Comparison of ENCODE assay signal across 8 mouse cellular contexts in the genomic region with DNA sequence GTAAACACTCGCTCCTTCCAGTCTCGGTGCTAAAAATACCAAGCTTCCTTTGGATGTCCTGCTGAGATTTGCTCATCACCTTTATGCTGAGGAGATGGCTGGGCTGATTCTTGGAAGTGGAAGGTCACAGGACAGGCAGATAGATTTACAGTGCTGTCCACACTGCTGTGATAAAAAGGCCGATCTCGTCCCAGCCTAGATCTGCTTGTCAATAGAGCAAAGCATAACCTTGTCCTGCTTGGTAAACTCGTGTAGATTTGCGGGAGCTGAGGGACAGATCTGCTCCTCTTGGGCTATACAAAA. TPM values are rescaled to one million over a fixed set of nuclear protein-coding genes. Genes with fewer than 3 reads are reported as not detected.
A peak's percentile ranks its signal among the peaks of the same experiment; 100 is the strongest.
DNase-seq lines count a peak whose midpoint lies in the region; ATAC-seq and TF ChIP-seq lines count a peak whose summit lies in the region.

No protein-coding gene starts in this region.

- TF ChIP-seq POLR2A in MEL (IDR thresholded peaks at IDR 0.05; ENCODE audit: control insufficient read depth in 1 of 2, insufficient read depth in 1 of 2, low read depth in 1 of 2, low read length in 2 of 2, poor library complexity in 1 of 2), result no peak

- ATAC-seq in midbrain, embryonic 12.5 days (ENCODE audit: low FRiP score, low read depth), result peak; percentile 3

- no peak for TF ChIP-seq EP300 in MEL (IDR thresholded peaks at IDR 0.05; ENCODE audit: low read depth in 1 of 2, low read length in 2 of 2)

- 4% methylated on average over 6 of the region's 6 CpGs for WGBS in hindbrain, embryonic 10.5 days
- 4% methylated on average over 6 of the region's 6 CpGs for WGBS in midbrain, embryonic 12.5 days

- H3K4me1 ChIP-seq in MEL (ENCODE audit: control insufficient read depth in 1 of 2, insufficient read depth in 2 of 2, low read length in 2 of 2), result peaks cover 7 to 31% of the 10 kb centered on the region in 2 experiments
- peaks cover 45% of the 10 kb centered on the region for H3K4me1 ChIP-seq in hindbrain, embryonic 10.5 days (replicated peaks)
- H3K4me1 ChIP-seq in midbrain, embryonic 12.5 days, result peaks cover 35% of the 10 kb centered on the region

- H3K4me2 ChIP-seq in midbrain, embryonic 12.5 days (replicated peaks), result peak overlapping the region; percentile 86

- DNase-seq in kidney, adult 18-20 months, result peak; percentile 32
- no peak for DNase-seq in kidney, adult 8-10 months
- no peak for DNase-seq in MEL (ENCODE audit: low read depth, low spot score)
- no peak for DNase-seq in hindbrain, embryonic 10.5 days (ENCODE audit: low spot score)
- no peak for DNase-seq in layer of hippocampus, postnatal 10 days (ENCODE audit: low spot score in 2 of 2)
- no peak for DNase-seq in adrenal gland, adult 8-10 months
- DNase-seq in spleen, adult 18-20 months, result no peak

- H3K9me3 ChIP-seq in MEL (replicated peaks; ENCODE audit: insufficient read depth, low read length), result no peaks in the 10 kb centered on the region
- H3K9me3 ChIP-seq in hindbrain, embryonic 10.5 days, result no peaks in the 10 kb centered on the region
- no peaks in the 10 kb centered on the region for H3K9me3 ChIP-seq in midbrain, embryonic 12.5 days

- H3K36me3 ChIP-seq in MEL (ENCODE audit: control insufficient read depth in 1 of 2, insufficient read depth in 2 of 2, low read length in 2 of 2), result peaks cover 0 to 30% of the 10 kb centered on the region in 2 experiments; a peak in 2 of 4 replicates
- H3K36me3 ChIP-seq in hindbrain, embryonic 10.5 days, result no peaks in the 10 kb centered on the region
- no peaks in the 10 kb centered on the region for H3K36me3 ChIP-seq in midbrain, embryonic 12.5 days

- H3K9ac ChIP-seq in MEL (ENCODE audit: control insufficient read depth, low read depth, low read length, poor library complexity, severe bottlenecking), result no peak overlapping the region
- H3K9ac ChIP-seq in midbrain, embryonic 12.5 days (replicated peaks), result peak overlapping the region; percentile 63

- peak overlapping the region; percentile 77 to 86 for H3K4me3 ChIP-seq in MEL (ENCODE audit: control insufficient read depth in 1 of 2, insufficient read depth in 1 of 2, low read depth in 2 of 2, low read length in 2 of 2)
- H3K4me3 ChIP-seq in hindbrain, embryonic 10.5 days, result peak overlapping the region; percentile 75
- H3K4me3 ChIP-seq in midbrain, embryonic 12.5 days, result peak overlapping the region; percentile 91

- no peak for TF ChIP-seq RAD21 in MEL (IDR thresholded peaks at IDR 0.05; ENCODE audit: low read depth, low read length)

- peaks cover 21% of the 10 kb centered on the region for H3K79me2 ChIP-seq in MEL (ENCODE audit: control insufficient read depth, insufficient read depth, low read length, poor library complexity)

- H3K27me3 ChIP-seq in MEL (ENCODE audit: control insufficient read depth in 1 of 2, insufficient read depth in 2 of 2, low read length in 2 of 2), result no peaks in the 10 kb centered on the region
- peaks cover 16% of the 10 kb centered on the region for H3K27me3 ChIP-seq in hindbrain, embryonic 10.5 days (ENCODE audit: insufficient read depth, poor library complexity, severe bottlenecking)
- H3K27me3 ChIP-seq in midbrain, embryonic 12.5 days, result no peaks in the 10 kb centered on the region

- H3K27ac ChIP-seq in MEL (ENCODE audit: control insufficient read depth, low read depth, low read length), result no peak overlapping the region
- peak overlapping the region; percentile 97 for H3K27ac ChIP-seq in hindbrain, embryonic 10.5 days
- peak overlapping the region; percentile 79 for H3K27ac ChIP-seq in midbrain, embryonic 12.5 days (replicated peaks)

- no peak for TF ChIP-seq CTCF in MEL (IDR thresholded peaks at IDR 0.05 in 2 of 3, conservative IDR thresholded peaks at IDR 0.05 in 1 of 3; ENCODE audit: control insufficient read depth in 1 of 3, insufficient read depth in 1 of 3, low read depth in 2 of 3, low read length in 3 of 3, poor library complexity in 1 of 3, severe bottlenecking in 1 of 3)

TF ChIP-seq in MEL, 35 proteins besides CTCF, POLR2A, EP300 and RAD21:
- 0 out of 2 replicates have a peak, but pooled peaks have one; percentile 26 for TF ChIP-seq MXI1 (IDR thresholded peaks at IDR 0.05; ENCODE audit: low read depth, low read length)
- TF ChIP-seq HCFC1 (IDR thresholded peaks at IDR 0.05; ENCODE audit: low read depth, low read length), result no peak

RNA-seq across cellular contexts. Expression of a gene that starts 0.9 kb away (rescaled TPM):
- total RNA-seq in MEL (2012; rRNA removed), result 16.7 and 24.8 TPM in 2 replicates
- polyA plus RNA-seq in MEL (2012; ENCODE audit: insufficient read depth in 1 of 2, insufficient read length in 2 of 2, low read depth in 1 of 2, low replicate concordance in 2 of 2, missing spikeins in 1 of 2), result 10 to 100 TPM in 1 of 2 experiments, not detected in 1; 29.9 TPM
- polyA plus RNA-seq in hindbrain, embryonic 10.5 days (2016; fragmentation: Nextera tagmentation; extraction: Ambion mirVana), result 95.5 and 95.7 TPM in 2 replicates
- polyA plus RNA-seq in midbrain, embryonic 12.5 days (2016; fragmentation: Nextera tagmentation; extraction: Ambion mirVana), result 87.3 and 88.5 TPM in 2 replicates
- 10 to 100 TPM; 47.3 to 48.7 TPM for total RNA-seq in layer of hippocampus, postnatal 10 days (2021)
- total RNA-seq in adrenal gland, adult 8-10 months (2022), result 10 to 100 TPM; 31.2 to 34.6 (median 33.0) TPM

RNA-seq across cellular contexts. Expression of a gene that starts 46.0 kb away (rescaled TPM):
- total RNA-seq in MEL (2012; rRNA removed), result 19.2 and 20.3 TPM in 2 replicates
- 10 to 100 TPM in 1 of 2 experiments, not detected in 1; 28.5 TPM for polyA plus RNA-seq in MEL (2012; ENCODE audit: insufficient read depth in 1 of 2, insufficient read length in 2 of 2, low read depth in 1 of 2, low replicate concordance in 2 of 2, missing spikeins in 1 of 2)
- polyA plus RNA-seq in hindbrain, embryonic 10.5 days (2016; fragmentation: Nextera tagmentation; extraction: Ambion mirVana), result 45.2 and 52.6 TPM in 2 replicates
- 46.7 and 52.6 TPM in 2 replicates for polyA plus RNA-seq in midbrain, embryonic 12.5 days (2016; fragmentation: Nextera tagmentation; extraction: Ambion mirVana)
- 100 to 1,000 TPM; 132 to 150 TPM for total RNA-seq in layer of hippocampus, postnatal 10 days (2021)
- total RNA-seq in adrenal gland, adult 8-10 months (2022), result 10 to 100 TPM; 39.2 to 77.5 (median 71.6) TPM
